Mouse (Mus musculus) limb, embryonic 11.5 days (tissue): ENCODE results near the gene Emp2. TPM values are rescaled to one million over a fixed set of nuclear protein-coding genes. Genes with fewer than 3 reads are reported as not detected.

ENCODE experiments used
- ATAC-seq: fragments of 200-750 bp; cut with Nextera tagmentation; 2 replicates; pipeline ENCODE4 v1.8.0; 2017; ENCODE audit warnings: low read depth; ENCODE audit not compliant: insufficient number of reproducible peaks, low FRiP score, low TSS enrichment
- DNase-seq: peaks from one replicate; pipeline ENCODE4 v3.0.0-alpha.2; 2015; ENCODE audit warnings: low spot score
- H3K27ac ChIP-seq: fragments of 300-500 bp; sonication (generic); replicated peaks from 2 replicates; pipeline ENCODE4 v1.5.1; 2014; ENCODE audit warnings: low read depth, mild to moderate bottlenecking, low read length
- H3K27me3 ChIP-seq: fragments of 300-500 bp; sonication (generic); 2 replicates; pipeline ENCODE4 v1.6.1; 2014; ENCODE audit warnings: mild to moderate bottlenecking, low read length, mixed read lengths; ENCODE audit not compliant: control insufficient read depth, insufficient read depth
- H3K36me3 ChIP-seq: fragments of 300-500 bp; sonication (generic); 2 replicates; pipeline ENCODE4 v1.6.1; 2014; ENCODE audit warnings: mild to moderate bottlenecking, low read length, moderate library complexity, mixed read lengths; ENCODE audit not compliant: control insufficient read depth, insufficient read depth
- H3K4me1 ChIP-seq: fragments of 300-500 bp; sonication (generic); 2 replicates; pipeline ENCODE4 v1.6.1; 2014; ENCODE audit warnings: low read length, mixed read lengths; ENCODE audit not compliant: control insufficient read depth, insufficient read depth
- H3K4me2 ChIP-seq: fragments of 300-500 bp; sonication (generic); 2 replicates; pipeline ENCODE4 v1.6.1; 2014; ENCODE audit warnings: low read depth, mild to moderate bottlenecking, moderate library complexity; ENCODE audit not compliant: severe bottlenecking
- H3K4me3 ChIP-seq: fragments of 300-500 bp; sonication (generic); 2 replicates; pipeline ENCODE4 v1.5.1; 2014; ENCODE audit warnings: low read depth, low read length
- H3K9ac ChIP-seq: fragments of 300-500 bp; sonication (generic); 2 replicates; pipeline ENCODE4 v1.6.1; 2014; ENCODE audit warnings: mild to moderate bottlenecking, low read length
- H3K9me3 ChIP-seq: fragments of 300-500 bp; sonication (generic); 2 replicates; pipeline ENCODE4 v1.6.1; 2016; ENCODE audit warnings: low read length; ENCODE audit not compliant: control insufficient read depth
- WGBS: fragments of 180-500 bp; shearing (Covaris S2); extraction: QIAGEN DNeasy Blood & Tissue Kit; methylation state at CpG from one replicate; pipeline ENCODE4 v1.1.7; 2014; 5-methylcytosine and 5-hydroxymethylcytosine counted together
- polyA plus RNA-seq: library from polyadenylated mRNA; unstranded; fragments of >200 nt; fragmentation: Nextera tagmentation; extraction: Ambion mirVana; gene quantifications from 2 replicates; pipeline ENCODE4 v1.2.1, GENCODE M21; 2014

The Emp2 gene
- polyA plus RNA-seq = 5.8 and 8.4 TPM in 2 replicates

GRCm38 (mm10) chr16:10313646-10314088 is at the start of gene Emp2:
Gene Emp2, minus strand, starts transcription at chr16:10313968.
- peak; percentile 66 for DNase-seq
- peaks cover 9% of the 10 kb centered on the region for H3K4me1 ChIP-seq
- no peak within 1 kb of the TSS for H3K27ac ChIP-seq
- H3K27me3 ChIP-seq = peaks cover 6% of the 10 kb centered on the region; the same call in 1 of the 2 replicates
- ATAC-seq = peak; percentile 67; the same call in 1 of the 2 replicates
- no peaks in the 10 kb centered on the region for H3K9me3 ChIP-seq
- no peaks in the 10 kb centered on the region for H3K36me3 ChIP-seq
- H3K4me2 ChIP-seq = peak within 1 kb of the TSS; percentile 87
- peak within 1 kb of the TSS; percentile 58 for H3K9ac ChIP-seq
- WGBS = under 1% methylated on average over 26 of the region's 40 CpGs
- peak within 1 kb of the TSS; percentile 37 for H3K4me3 ChIP-seq

GRCm38 (mm10) chr16:10363061-10363460 is 49.3 kb upstream of the Emp2 start:
- Histone ChIP-seq H3K36me3 (no peaks in the 10 kb centered on the region), H3K4me3 (no peak overlapping the region), H3K4me1 (peaks cover 5% of the 10 kb centered on the region), H3K9ac (no peak overlapping the region), H3K9me3 (no peaks in the 10 kb centered on the region), H3K27ac (no peak overlapping the region), H3K27me3 (no peaks in the 10 kb centered on the region), H3K4me2 (no peak overlapping the region)
- no peak for DNase-seq
- 62% methylated on average over 1 of the region's 1 CpGs for WGBS
- ATAC-seq = no peak

- H3K4me2 ChIP-seq = no peak overlapping the region
- ATAC-seq = no peak
Measured at GRCm38 (mm10) chr16:10359241-10359640, 45.5 kb upstream of the Emp2 start.

GRCm38 (mm10) chr16:10358010-10358934 is 44.5 kb upstream of the Emp2 start:
- H3K4me2 ChIP-seq = peak overlapping the region; percentile 32
- DNase-seq = peak; percentile 80
- no peaks in the 10 kb centered on the region for H3K27me3 ChIP-seq
- no peak overlapping the region for H3K9ac ChIP-seq
- ATAC-seq = peak; percentile 86; the same call in 1 of the 2 replicates
- WGBS = 16% methylated on average over 30 of the region's 30 CpGs
- no peaks in the 10 kb centered on the region for H3K36me3 ChIP-seq
- H3K9me3 ChIP-seq = no peaks in the 10 kb centered on the region
- H3K4me1 ChIP-seq = no peaks in the 10 kb centered on the region
- no peak overlapping the region for H3K4me3 ChIP-seq
- no peak overlapping the region for H3K27ac ChIP-seq

More at GRCm38 (mm10) chr16:10359241-10359640, 45.5 kb upstream of the Emp2 start:
- H3K9me3 ChIP-seq = no peaks in the 10 kb centered on the region
- no peak overlapping the region for H3K9ac ChIP-seq
- H3K36me3 ChIP-seq = no peaks in the 10 kb centered on the region
- no peak overlapping the region for H3K4me3 ChIP-seq
- DNase-seq = no peak
- no peaks in the 10 kb centered on the region for H3K27me3 ChIP-seq
- WGBS = 78% methylated on average over 6 of the region's 6 CpGs
- H3K27ac ChIP-seq = no peak overlapping the region
- no peaks in the 10 kb centered on the region for H3K4me1 ChIP-seq

- Histone ChIP-seq H3K4me1 (no peaks in the 10 kb centered on the region), H3K4me2 (no peak overlapping the region), H3K36me3 (no peaks in the 10 kb centered on the region), H3K27me3 (no peaks in the 10 kb centered on the region), H3K9me3 (no peaks in the 10 kb centered on the region), H3K4me3 (no peak overlapping the region), H3K27ac (no peak overlapping the region), H3K9ac (no peak overlapping the region)
- ATAC-seq (no peak), DNase-seq (no peak)
Measured at GRCm38 (mm10) chr16:10355004-10355403, 41.2 kb upstream of the Emp2 start.

GRCm38 (mm10) chr16:10351050-10351636 is 37.4 kb upstream of the Emp2 start:
- DNase-seq (no peak), ATAC-seq (no peak)
- Histone ChIP-seq H3K4me2 (no peak overlapping the region), H3K9me3 (no peaks in the 10 kb centered on the region; the same call in 1 of the 2 replicates), H3K4me3 (no peak overlapping the region), H3K36me3 (no peaks in the 10 kb centered on the region), H3K27ac (no peak overlapping the region), H3K9ac (no peak overlapping the region), H3K4me1 (no peaks in the 10 kb centered on the region), H3K27me3 (no peaks in the 10 kb centered on the region)
- 65% methylated on average over 9 of the region's 9 CpGs for WGBS

- Histone ChIP-seq H3K4me2 (no peak overlapping the region), H3K9ac (no peak overlapping the region), H3K4me3 (no peak overlapping the region), H3K9me3 (no peaks in the 10 kb centered on the region; the same call in 1 of the 2 replicates), H3K27me3 (no peaks in the 10 kb centered on the region), H3K27ac (no peak overlapping the region), H3K36me3 (no peaks in the 10 kb centered on the region), H3K4me1 (no peaks in the 10 kb centered on the region)
- DNase-seq = no peak
- ATAC-seq = no peak
- WGBS = 89% methylated on average over 10 of the region's 10 CpGs
Measured at GRCm38 (mm10) chr16:10349876-10350275, 36.1 kb upstream of the Emp2 start.

- H3K36me3 ChIP-seq = no peaks in the 10 kb centered on the region
- H3K4me2 ChIP-seq = no peak overlapping the region
- 71% methylated on average over 5 of the region's 5 CpGs for WGBS
- DNase-seq = no peak
- H3K27ac ChIP-seq = no peak overlapping the region
- no peak overlapping the region for H3K4me3 ChIP-seq
- no peaks in the 10 kb centered on the region for H3K4me1 ChIP-seq
- H3K9ac ChIP-seq = no peak overlapping the region
- no peaks in the 10 kb centered on the region for H3K27me3 ChIP-seq
- H3K9me3 ChIP-seq = no peaks in the 10 kb centered on the region; the same call in 1 of the 2 replicates
- ATAC-seq = no peak
Measured at GRCm38 (mm10) chr16:10349436-10349835, 35.7 kb upstream of the Emp2 start.
